Mouse (Mus musculus) G1E-ER4 (cell line): Measurements from ENCODE around the gene Sema3b. TPM values are rescaled to one million over a fixed set of nuclear protein-coding genes. Genes with fewer than 3 reads are reported as not detected.

Experiments used
- GATA1 ChIP-seq: IDR thresholded peaks from one replicate; pipeline ENCODE4 v1.8.0; 2012; ENCODE audit warnings: low read length, inconsistent platforms
- polyA plus RNA-seq: library from polyadenylated mRNA; stranded (reverse); fragments of >175 nt; gene quantifications from 2 replicates; pipeline ENCODE4 v1.2.3, GENCODE M21; 2012

Sema3b gene
- polyA plus RNA-seq, 1 experiment = not detected

GRCm38 (mm10) chr9:107590058-107590772, 18.8 kb downstream of the Sema3b start:
- TF ChIP-seq GATA1 = no peak

GRCm38 (mm10) chr9:107587833-107588639, 21.0 kb downstream of the Sema3b start:
- no peak for TF ChIP-seq GATA1

GRCm38 (mm10) chr9:107586974-107587832, 21.8 kb downstream of the Sema3b start, which contains the start of gene Ifrd2:
Gene Ifrd2 (plus strand): TSS chr9:107587642.
- TF ChIP-seq GATA1 = peak; percentile 23

- no peak for TF ChIP-seq GATA1
These were observed 22.5 kb downstream of the Sema3b start for GRCm38 (mm10) chr9:107586504-107586903.

- TF ChIP-seq GATA1 = no peak
These were observed 25.9 kb downstream of the Sema3b start for GRCm38 (mm10) chr9:107583174-107583573.

- TF ChIP-seq GATA1 = no peak
These were observed 26.4 kb downstream of the Sema3b start for GRCm38 (mm10) chr9:107582509-107583062.

GRCm38 (mm10) chr9:107581584-107581983, 27.4 kb downstream of the Sema3b start:
- no peak for TF ChIP-seq GATA1

GRCm38 (mm10) chr9:107580501-107581317, 28.3 kb downstream of the Sema3b start, which contains the start of gene Hyal3:
Gene Hyal3 (plus strand): TSS chr9:107580818.
- TF ChIP-seq GATA1 = no peak

GRCm38 (mm10) chr9:107579023-107579900, 29.8 kb downstream of the Sema3b start:
- no peak for TF ChIP-seq GATA1

- TF ChIP-seq GATA1 = no peak
These were observed 30.4 kb downstream of the Sema3b start, which contains the start of gene Naa80 for GRCm38 (mm10) chr9:107578587-107578986. Gene Naa80 (plus strand): TSS chr9:107578887.

GRCm38 (mm10) chr9:107577871-107578270, 31.2 kb downstream of the Sema3b start:
- TF ChIP-seq GATA1 = no peak

GRCm38 (mm10) chr9:107576357-107577107, 32.5 kb downstream of the Sema3b start, which contains the start of gene Hyal1:
Gene Hyal1 (plus strand): TSS chr9:107576927.
- TF ChIP-seq GATA1 = no peak
